Mouse (Mus musculus): ENCODE measurements around the gene Nampt. TPM values are rescaled to one million over a fixed set of nuclear protein-coding genes. Genes with fewer than 3 reads are reported as not detected.

Gene Nampt
- total RNA-seq (2021): 10 to 100 TPM; 34.0 to 37.1 TPM
- long read RNA-seq, experiment 1, full-length matches to known transcripts: 25 of 34 reads
- long read RNA-seq, experiment 1, partial matches to known transcripts: 0 of 34 reads
- long read RNA-seq, experiment 1, other reads (novel, unspliced or antisense): 9 of 34 reads
- long read RNA-seq, experiment 2, full-length matches to known transcripts: 22 of 33 reads
- long read RNA-seq, experiment 2, partial matches to known transcripts: 3 of 33 reads
- long read RNA-seq, experiment 2, other reads (novel, unspliced or antisense): 8 of 33 reads

DNA sequence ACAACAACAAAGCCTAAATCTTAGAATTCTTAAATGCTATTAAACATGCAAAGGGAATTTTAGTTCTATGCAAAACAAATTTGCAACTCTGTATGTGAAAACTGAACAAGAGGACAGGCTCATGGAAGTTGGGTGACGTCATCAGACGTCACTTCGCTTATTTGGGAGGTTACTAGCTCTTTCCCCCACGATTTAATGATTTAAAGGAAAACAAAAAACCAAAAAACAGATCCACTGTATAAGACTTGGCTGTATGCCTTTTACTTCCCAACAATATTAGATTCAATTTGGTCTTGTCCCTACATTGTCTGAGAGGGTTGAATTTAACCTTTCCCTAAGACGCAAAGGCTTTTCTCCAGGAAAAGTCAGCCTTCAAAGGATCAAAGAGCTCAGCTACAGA is at the start of gene Nampt:
Gene Nampt, plus strand, starts transcription at position 130 of the 400 bp plus-strand sequence.
- DNase-seq (ENCODE audit: low spot score in 2 of 2): peak in 1 of 2 experiments; percentile 23
- intact Hi-C loops (cut with DNase I): no loop called here

GRCm38 (mm10) chr12:32770766-32771165 is 48.6 kb upstream of the Nampt start:
- DNase-seq (ENCODE audit: low spot score in 2 of 2): no peak
- intact Hi-C loops (cut with DNase I): no loop called here

- intact Hi-C loops (cut with DNase I): no loop called here
- DNase-seq (ENCODE audit: low spot score in 2 of 2): no peak
These were observed 44.8 kb upstream of the Nampt start for GRCm38 (mm10) chr12:32774592-32774991.

DNA sequence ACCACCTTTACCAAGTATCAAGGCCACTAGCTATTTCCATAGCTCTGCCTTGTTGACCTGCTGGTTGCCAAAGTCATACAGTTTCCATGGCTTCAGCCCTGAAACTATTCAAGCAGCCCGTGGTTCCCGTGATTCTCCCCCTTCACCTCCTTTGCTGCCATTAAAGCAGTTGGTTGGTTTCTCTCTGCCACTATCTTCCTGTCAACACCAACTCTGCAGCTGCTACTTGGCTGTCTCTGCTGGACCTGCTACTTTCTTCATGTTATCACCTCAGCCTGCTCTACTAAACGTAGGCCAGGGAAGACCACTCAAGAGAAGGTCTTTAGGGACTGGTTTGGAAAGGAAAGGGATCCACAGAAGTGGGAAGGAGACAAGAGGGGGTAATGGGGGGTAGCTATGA is 30.3 kb upstream of the Nampt start:
- intact Hi-C loops (cut with DNase I): no loop called here
- no peak for DNase-seq (ENCODE audit: low spot score in 2 of 2)

DNA sequence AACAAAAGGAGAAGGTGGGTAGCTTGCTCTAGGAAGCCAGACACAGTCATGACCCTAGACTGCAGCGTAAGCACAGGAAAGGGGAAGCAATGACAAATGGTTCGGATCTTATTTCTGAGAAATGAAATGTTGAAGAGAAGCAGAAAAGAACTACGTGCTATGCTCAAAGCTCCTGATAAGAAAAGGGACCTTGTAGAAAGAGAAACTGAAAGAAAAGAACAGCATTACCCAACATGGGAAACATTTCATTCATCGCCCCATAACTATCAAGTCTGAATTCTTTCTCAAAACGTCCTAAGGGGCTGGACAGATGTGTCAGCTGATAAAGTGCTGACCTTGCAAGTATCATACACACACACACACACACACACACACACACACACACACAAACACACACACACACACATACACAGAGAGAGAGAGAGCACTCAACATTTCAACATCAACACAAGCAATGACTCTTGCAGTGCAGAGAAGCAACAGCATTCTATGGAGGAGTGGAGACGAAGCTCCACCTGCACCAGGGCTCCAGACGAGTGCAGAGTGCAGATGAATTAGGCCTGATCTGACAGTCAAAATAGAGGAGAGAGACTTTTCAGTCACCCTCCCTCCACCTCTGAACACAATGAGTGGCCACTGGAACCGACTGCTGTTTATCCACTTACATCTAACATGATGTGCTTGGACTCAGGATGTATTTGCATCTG is 23.4 kb upstream of the Nampt start:
- DNase-seq (ENCODE audit: low spot score in 2 of 2): no peak
- intact Hi-C loops (cut with DNase I): no loop called here

GRCm38 (mm10) chr12:32797438-32797837 is 21.9 kb upstream of the Nampt start:
- intact Hi-C loops (cut with DNase I): no loop called here
- no peak for DNase-seq (ENCODE audit: low spot score in 2 of 2)

- DNase-seq (ENCODE audit: low spot score in 2 of 2): no peak
- intact Hi-C loops (cut with DNase I): no loop called here
These were observed 18.3 kb upstream of the Nampt start for GRCm38 (mm10) chr12:32801078-32801477.

GRCm38 (mm10) chr12:32805559-32805958 is 13.8 kb upstream of the Nampt start:
- DNase-seq (ENCODE audit: low spot score in 2 of 2): no peak
- intact Hi-C loops (cut with DNase I): no loop called here

GRCm38 (mm10) chr12:32819823-32820605 is 669 bp downstream of the Nampt start:
- DNase-seq (ENCODE audit: low spot score in 2 of 2): peak; percentile 95 to 96
- intact Hi-C loops (cut with DNase I): loop anchor here (5.0 to 10.0 kb wide), 3 partner anchors 77 to 183 kb away; no protein-coding TSS in a partner anchor

DNA sequence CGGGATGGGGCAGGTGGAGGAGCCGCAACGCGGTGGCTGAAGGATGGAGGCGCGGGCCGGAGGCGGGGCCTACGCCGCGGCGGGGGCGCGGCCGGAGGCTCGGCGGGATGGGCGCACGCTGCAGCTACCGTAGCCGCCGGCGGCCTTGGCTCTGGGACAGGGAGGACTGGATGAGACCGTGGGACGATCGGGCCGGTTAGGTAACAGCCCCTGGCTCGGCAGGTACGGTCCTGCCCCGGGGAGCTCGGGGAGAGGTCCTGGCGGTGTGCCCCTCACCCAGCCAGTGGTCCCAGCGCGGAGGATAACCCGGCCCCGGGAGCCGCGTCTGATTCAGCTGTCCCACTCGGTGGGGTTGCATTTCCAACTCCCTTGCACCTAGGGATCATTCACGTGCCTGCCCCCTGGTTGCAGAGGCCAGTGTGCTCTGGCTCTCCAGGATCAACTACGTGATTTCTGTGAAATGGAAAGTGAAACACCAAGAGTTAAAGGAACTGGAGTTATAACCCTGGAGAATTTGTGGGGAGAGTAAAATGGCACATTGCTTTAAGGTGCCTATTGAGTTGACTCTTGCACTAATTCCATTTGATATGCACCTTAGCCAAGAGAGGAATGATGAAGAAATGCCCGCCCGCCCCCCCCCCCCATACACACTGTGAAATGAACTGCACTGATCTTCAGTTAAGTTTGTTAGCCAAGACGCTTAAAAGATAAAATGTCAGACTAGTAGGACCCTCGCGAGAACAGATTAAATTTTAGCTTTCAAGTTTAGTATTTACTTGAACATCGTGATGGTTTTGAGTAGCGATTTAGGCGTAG is 1.6 kb downstream of the Nampt start:
- DNase-seq (ENCODE audit: low spot score in 2 of 2): peak; percentile 25 to 53
- intact Hi-C loops (cut with DNase I): loop anchor here (5.0 to 10.0 kb wide), 3 partner anchors 76 to 184 kb away; no protein-coding TSS in a partner anchor

- intact Hi-C loops (cut with DNase I): loop anchor here (5.0 to 10.0 kb wide), 3 partner anchors 76 to 184 kb away; no protein-coding TSS in a partner anchor
- no peak for DNase-seq (ENCODE audit: low spot score in 2 of 2)
These were observed 2.2 kb downstream of the Nampt start for GRCm38 (mm10) chr12:32821504-32822011.

DNA sequence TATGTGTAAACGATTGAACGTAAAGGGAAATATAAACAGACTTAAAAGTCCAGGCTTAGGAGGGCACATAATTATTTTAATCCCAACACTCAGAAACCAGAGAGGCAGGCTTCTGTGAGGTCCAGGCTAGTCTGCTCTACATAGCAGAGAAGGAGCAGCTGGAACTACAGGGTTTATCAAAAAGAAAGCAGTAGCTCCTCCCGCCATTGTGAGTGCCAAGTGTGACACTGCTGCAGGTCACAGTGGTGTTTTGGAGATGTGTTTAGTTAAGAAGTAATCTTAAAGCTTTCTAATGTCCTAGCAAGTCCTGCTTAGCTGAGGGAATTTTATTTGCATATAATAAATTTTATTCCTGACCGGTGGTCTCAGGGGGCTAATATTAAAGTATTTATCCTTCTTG is 2.7 kb downstream of the Nampt start:
- DNase-seq (ENCODE audit: low spot score in 2 of 2): no peak
- intact Hi-C loops (cut with DNase I): loop anchor here (5.0 to 10.0 kb wide), 3 partner anchors 75 to 185 kb away; no protein-coding TSS in a partner anchor

DNA sequence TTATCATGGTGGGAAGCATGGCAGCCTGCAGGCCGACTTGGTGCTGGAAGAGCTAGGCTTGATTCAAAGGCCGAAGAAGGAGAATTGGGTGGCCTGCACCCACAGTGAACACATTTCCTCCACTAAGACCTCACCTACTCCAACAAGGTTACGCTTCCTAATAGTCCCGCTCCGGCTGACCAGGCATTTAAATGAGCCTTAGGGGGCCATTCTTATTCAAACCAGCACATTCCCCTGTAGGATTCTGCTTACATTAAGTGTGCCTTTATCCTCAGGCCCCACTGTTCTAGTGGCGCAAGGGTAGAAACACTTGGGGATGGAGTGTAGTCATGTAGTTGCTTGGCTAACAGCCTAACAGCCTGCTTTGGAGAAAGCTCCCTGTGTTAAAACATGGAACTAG is 5.2 kb downstream of the Nampt start:
- no peak for DNase-seq (ENCODE audit: low spot score in 2 of 2)
- intact Hi-C loops (cut with DNase I): loop anchor here (5.0 to 10.0 kb wide), 3 partner anchors 73 to 187 kb away; no protein-coding TSS in a partner anchor

- DNase-seq (ENCODE audit: low spot score in 2 of 2): peak; percentile 44 to 46
- intact Hi-C loops (cut with DNase I): loop anchor here (10.0 kb wide), 1 partner anchor 112 kb away; no protein-coding TSS in a partner anchor
These were observed 7.6 kb downstream of the Nampt start for GRCm38 (mm10) chr12:32826971-32827370.

DNA sequence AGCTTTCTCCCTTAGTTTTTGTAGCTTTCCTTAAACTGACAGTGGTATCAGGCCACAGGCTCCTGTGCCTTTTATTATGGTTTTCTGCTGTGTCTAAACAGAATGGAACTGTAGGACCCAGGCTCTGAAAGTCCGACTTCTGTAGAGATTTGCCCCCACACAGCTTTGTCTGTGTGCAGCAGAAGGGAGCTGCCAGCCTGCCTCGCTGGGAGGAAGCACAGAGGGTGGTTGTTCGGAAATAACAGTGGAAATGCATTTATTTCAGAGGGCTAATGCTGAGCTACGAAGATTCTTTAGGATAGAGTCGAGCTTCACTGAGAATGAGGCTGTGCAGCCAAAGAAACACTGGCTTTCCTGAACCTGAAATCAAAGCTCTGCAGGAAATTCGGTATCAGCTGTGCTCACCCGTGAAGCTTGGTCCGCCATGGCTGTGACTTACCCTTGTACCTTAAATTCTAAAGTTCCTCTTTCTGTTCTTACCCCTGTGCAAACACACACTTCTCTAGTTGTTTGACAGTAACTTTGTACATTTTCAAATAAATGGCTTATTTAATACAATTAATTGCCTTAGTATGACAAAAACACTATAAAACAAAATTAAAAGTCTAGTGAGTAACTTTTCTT is 8.9 kb downstream of the Nampt start:
- DNase-seq (ENCODE audit: low spot score in 2 of 2): no peak
- intact Hi-C loops (cut with DNase I): loop anchor here (10.0 kb wide), 1 partner anchor 113 kb away; no protein-coding TSS in a partner anchor

- no peak for DNase-seq (ENCODE audit: low spot score in 2 of 2)
- intact Hi-C loops (cut with DNase I): loop anchor here (10.0 kb wide), 1 partner anchor 115 kb away; no protein-coding TSS in a partner anchor
These were observed 10.2 kb downstream of the Nampt start for GRCm38 (mm10) chr12:32829321-32830090.

- intact Hi-C loops (cut with DNase I): no loop called here
- DNase-seq (ENCODE audit: low spot score in 2 of 2): no peak
These were observed 12.7 kb downstream of the Nampt start for GRCm38 (mm10) chr12:32832076-32832475.

Measured in left cerebral cortex, postnatal 14 days (tissue).